Mouse (Mus musculus) ZHBTc4 (cell line): ENCODE data around the gene Prr12.

Source experiments
- DNase-seq: peaks from one replicate; pipeline ENCODE4 v3.0.0-alpha.2; 2011; ENCODE audit warnings: low read depth, low spot score

Gene Prr12

GRCm38 (mm10) chr7:45051601-45051974 lies 1.1 kb downstream of the Prr12 start:
- DNase-seq, result no peak

- peak; percentile 94 for DNase-seq
Observed at GRCm38 (mm10) chr7:45050945-45051600, 1.6 kb downstream of the Prr12 start.

- DNase-seq, result no peak
Observed at GRCm38 (mm10) chr7:45048923-45049657, 3.6 kb downstream of the Prr12 start.

GRCm38 (mm10) chr7:45048001-45048890 lies 4.4 kb downstream of the Prr12 start:
- peak; percentile 70 for DNase-seq

GRCm38 (mm10) chr7:45047491-45047890 lies 5.2 kb downstream of the Prr12 start:
- no peak for DNase-seq

GRCm38 (mm10) chr7:45046853-45047350 lies 5.8 kb downstream of the Prr12 start:
- no peak for DNase-seq

- DNase-seq, result no peak
Observed at GRCm38 (mm10) chr7:45045741-45046140, 6.9 kb downstream of the Prr12 start.

GRCm38 (mm10) chr7:45043307-45043706 lies 9.4 kb downstream of the Prr12 start:
- no peak for DNase-seq

GRCm38 (mm10) chr7:45040851-45041250 lies 11.8 kb downstream of the Prr12 start:
- DNase-seq, result no peak

GRCm38 (mm10) chr7:45038411-45038810 lies 14.3 kb downstream of the Prr12 start:
- DNase-seq, result no peak

- peak; percentile 87 for DNase-seq
Observed at GRCm38 (mm10) chr7:45037720-45038361, 14.8 kb downstream of the Prr12 start.

- no peak for DNase-seq
Observed at GRCm38 (mm10) chr7:45036702-45037101, 16.0 kb downstream of the Prr12 start.

- DNase-seq, result no peak
Observed at GRCm38 (mm10) chr7:45035631-45036030, 17.1 kb downstream of the Prr12 start.

- DNase-seq, result no peak
Observed at GRCm38 (mm10) chr7:45033722-45034359, 18.8 kb downstream of the Prr12 start.

GRCm38 (mm10) chr7:45030857-45031256 lies 21.8 kb downstream of the Prr12 start:
- DNase-seq, result no peak

- DNase-seq, result no peak
Observed at GRCm38 (mm10) chr7:45029995-45030394, 22.7 kb downstream of the Prr12 start.

GRCm38 (mm10) chr7:45028351-45028750 lies 24.3 kb downstream of the Prr12 start:
- no peak for DNase-seq

- no peak for DNase-seq
Observed at GRCm38 (mm10) chr7:45027761-45028160, 24.9 kb downstream of the Prr12 start.

- DNase-seq, result no peak
Observed at GRCm38 (mm10) chr7:45026256-45026655, 26.4 kb downstream of the Prr12 start.

GRCm38 (mm10) chr7:45025601-45026220 lies 27.0 kb downstream of the Prr12 start:
- no peak for DNase-seq
